Mouse (Mus musculus): ENCODE measurements at regions not wholly inside any gene's neighbourhood (a gene's known extent, or its start where the extent isn't known, plus 50 kb on each side); places are given as distances from the start of the nearest gene placed in this dataset.

GRCm38 (mm10) chr6:59713004-59713403, 286.9 kb upstream of the Gprin3 start:
- no peak for DNase-seq

DNA sequence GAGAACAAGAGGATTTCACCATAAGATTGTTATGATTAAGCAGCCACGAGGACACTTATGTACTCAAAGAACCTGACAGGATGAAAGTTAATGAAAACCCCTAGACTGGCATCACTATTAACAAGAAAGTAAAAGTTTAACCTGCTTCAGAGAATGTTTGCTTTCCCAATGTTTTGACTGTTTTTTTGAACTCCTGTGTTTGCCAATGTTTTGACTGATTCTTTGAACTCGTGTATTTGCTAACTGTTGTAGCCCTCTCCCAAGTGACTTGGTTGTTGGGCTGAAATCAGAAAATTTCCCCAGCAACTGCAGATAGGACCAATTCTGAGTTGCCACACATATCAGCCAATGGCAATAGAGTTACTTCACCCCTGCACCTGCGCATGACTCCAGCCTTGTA, 258.9 kb upstream of the Gprin3 start:
- no peak for DNase-seq

DNA sequence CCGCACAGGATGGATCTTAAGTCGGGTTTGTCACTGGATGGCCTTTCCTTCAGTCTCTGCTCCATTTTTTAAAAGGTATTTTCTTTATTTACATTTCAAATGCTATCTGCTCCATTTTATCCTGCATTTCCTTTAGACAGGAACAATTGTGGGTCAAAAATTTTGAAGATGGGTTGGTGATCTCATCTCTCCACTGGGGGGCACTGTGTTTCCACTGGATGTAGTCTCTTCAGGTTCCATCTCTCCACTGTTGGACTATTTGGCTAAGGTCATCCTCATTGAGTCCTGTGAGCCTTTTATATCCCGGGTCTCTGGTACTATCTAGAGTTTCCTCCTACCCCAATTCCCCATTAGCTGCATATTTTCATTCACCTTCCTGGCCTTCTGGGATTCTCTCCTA, 241.3 kb upstream of the Gprin3 start:
- DNase-seq: peak in 1 of 2 experiments; percentile 45
